Mouse (Mus musculus): ENCODE measurements around the gene Grm7. TPM values are rescaled to one million over a fixed set of nuclear protein-coding genes. Genes with fewer than 3 reads are reported as not detected.

The Grm7 gene
- polyA plus RNA-seq, 1 experiment from 2014 or later: 0.21 TPM

DNA sequence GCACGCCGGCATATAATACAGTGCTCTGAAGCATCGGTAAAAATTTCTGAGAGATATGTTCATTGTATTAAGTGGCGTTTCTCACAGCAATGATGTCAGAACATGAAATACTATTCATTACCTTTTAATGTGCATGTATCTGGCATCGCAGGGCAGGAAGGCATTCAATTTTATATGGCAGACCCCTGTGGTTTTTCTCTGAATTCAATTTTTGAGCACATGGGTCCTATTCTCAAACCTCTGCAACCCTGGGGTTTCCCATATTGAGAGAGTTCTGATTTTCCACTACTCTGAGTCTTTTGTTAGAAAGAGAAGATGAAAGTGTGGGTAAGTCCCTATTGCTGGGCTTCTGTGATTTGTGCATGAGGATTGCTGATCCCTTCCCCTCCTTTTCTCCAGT lies 110.5 kb downstream of the Grm7 start:
- DNase-seq (ENCODE audit: low spot score): no peak
- Histone ChIP-seq H3K27ac (no peak overlapping the region), H3K27me3 (ENCODE audit: insufficient read depth, poor library complexity, severe bottlenecking) (no peaks in the 10 kb centered on the region), H3K36me3 (no peaks in the 10 kb centered on the region), H3K4me3 (no peak overlapping the region), H3K4me1 (no peaks in the 10 kb centered on the region), H3K9me3 (no peaks in the 10 kb centered on the region)
- WGBS: 93% methylated on average over 5 of the region's 5 CpGs

DNA sequence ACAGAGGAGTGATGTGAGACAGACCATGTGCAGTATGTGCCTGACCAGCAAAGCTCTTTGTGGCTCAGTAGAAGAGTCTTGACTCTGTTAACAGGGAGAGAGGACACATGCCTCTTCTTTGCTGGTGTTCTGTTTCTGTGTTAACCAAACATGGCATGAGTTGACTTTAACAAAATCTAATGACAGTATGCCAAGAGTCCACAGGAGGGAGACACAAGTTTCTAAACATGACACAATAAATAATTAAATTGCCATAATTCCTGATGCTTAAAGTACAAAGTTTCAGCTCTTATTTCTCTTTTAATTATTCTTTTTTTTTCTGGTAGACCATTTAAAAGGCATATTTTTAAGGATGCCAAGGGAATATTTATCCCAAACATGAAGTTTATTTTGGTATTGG lies 124.2 kb downstream of the Grm7 start:
- no peaks in the 10 kb centered on the region for H3K36me3 ChIP-seq
- no peak overlapping the region for H3K27ac ChIP-seq
- no peaks in the 10 kb centered on the region for H3K9me3 ChIP-seq
- no peak for DNase-seq (ENCODE audit: low spot score)
- H3K27me3 ChIP-seq (ENCODE audit: insufficient read depth, poor library complexity, severe bottlenecking): no peaks in the 10 kb centered on the region
- no peaks in the 10 kb centered on the region for H3K4me1 ChIP-seq
- H3K4me3 ChIP-seq: no peak overlapping the region

DNA sequence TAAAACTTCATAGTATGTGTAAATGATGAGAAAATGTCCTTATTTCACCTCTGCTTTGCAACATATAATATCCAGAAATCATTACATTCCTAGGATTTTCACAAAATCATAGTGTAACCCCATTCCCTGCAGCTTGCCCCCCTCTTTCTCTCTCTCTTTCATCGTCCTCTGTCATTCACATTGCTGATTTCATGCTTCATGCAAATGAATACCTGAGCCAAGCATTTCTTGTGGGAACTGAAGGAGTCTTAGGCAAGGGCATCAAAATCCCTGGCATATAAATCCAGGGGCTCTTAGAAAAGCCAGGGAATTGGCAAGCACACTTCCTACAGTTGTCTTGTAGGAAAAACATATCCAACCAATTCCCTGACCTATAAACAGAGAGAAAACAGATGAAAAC lies 127.3 kb downstream of the Grm7 start:
- WGBS: 48% methylated on average over 1 of the region's 1 CpGs
- Histone ChIP-seq H3K9me3 (no peaks in the 10 kb centered on the region), H3K27ac (no peak overlapping the region), H3K4me3 (no peak overlapping the region), H3K4me1 (no peaks in the 10 kb centered on the region), H3K27me3 (ENCODE audit: insufficient read depth, poor library complexity, severe bottlenecking) (no peaks in the 10 kb centered on the region), H3K36me3 (no peaks in the 10 kb centered on the region)
- no peak for DNase-seq (ENCODE audit: low spot score)

DNA sequence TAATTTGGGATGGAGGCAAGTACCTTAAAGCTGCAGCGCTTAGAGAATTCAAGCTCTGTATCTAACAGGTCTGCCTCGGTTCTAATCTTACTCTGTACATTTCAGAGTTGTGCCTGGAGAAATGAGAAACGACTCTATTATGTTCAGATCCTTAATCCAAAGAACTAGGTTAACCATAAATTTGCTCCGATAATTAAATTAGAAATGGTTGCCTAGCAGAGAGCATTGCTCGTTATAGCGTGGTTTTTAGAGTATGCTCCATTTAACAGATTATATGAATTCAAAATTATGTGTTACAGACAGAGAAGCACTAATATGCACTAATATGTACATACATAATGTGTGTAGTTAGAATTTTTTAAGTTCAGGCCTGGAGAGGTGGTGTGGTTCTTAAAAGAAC lies 130.7 kb downstream of the Grm7 start:
- Histone ChIP-seq H3K4me3 (no peak overlapping the region), H3K27ac (no peak overlapping the region), H3K4me1 (no peaks in the 10 kb centered on the region), H3K36me3 (no peaks in the 10 kb centered on the region), H3K27me3 (ENCODE audit: insufficient read depth, poor library complexity, severe bottlenecking) (no peaks in the 10 kb centered on the region), H3K9me3 (no peaks in the 10 kb centered on the region)
- no peak for DNase-seq (ENCODE audit: low spot score)
- 84% methylated on average over 6 of the region's 6 CpGs for WGBS

- 67% methylated on average over 1 of the region's 1 CpGs for WGBS
- Histone ChIP-seq H3K4me3 (no peak overlapping the region), H3K27ac (no peak overlapping the region), H3K4me1 (no peaks in the 10 kb centered on the region), H3K36me3 (no peaks in the 10 kb centered on the region), H3K9me3 (no peaks in the 10 kb centered on the region), H3K27me3 (ENCODE audit: insufficient read depth, poor library complexity, severe bottlenecking) (no peaks in the 10 kb centered on the region)
- DNase-seq (ENCODE audit: low spot score): no peak
Measured at GRCm38 (mm10) chr6:110785497-110785928, 140.1 kb downstream of the Grm7 start.

GRCm38 (mm10) chr6:110792696-110793095 lies 147.3 kb downstream of the Grm7 start:
- H3K4me1 ChIP-seq: no peaks in the 10 kb centered on the region
- WGBS: 77% methylated on average over 2 of the region's 2 CpGs

GRCm38 (mm10) chr6:110807481-110807880 lies 162.1 kb downstream of the Grm7 start:
- no peaks in the 10 kb centered on the region for H3K9me3 ChIP-seq
- no peaks in the 10 kb centered on the region for H3K4me1 ChIP-seq
- H3K36me3 ChIP-seq: no peaks in the 10 kb centered on the region
- H3K4me3 ChIP-seq: no peak overlapping the region
- no peak for DNase-seq (ENCODE audit: low spot score)
- 69% methylated on average over 5 of the region's 5 CpGs for WGBS
- H3K27me3 ChIP-seq (ENCODE audit: insufficient read depth, poor library complexity, severe bottlenecking): no peaks in the 10 kb centered on the region
- no peak overlapping the region for H3K27ac ChIP-seq

More at GRCm38 (mm10) chr6:110792696-110793095, 147.3 kb downstream of the Grm7 start:
- H3K36me3 ChIP-seq: no peaks in the 10 kb centered on the region
- no peaks in the 10 kb centered on the region for H3K9me3 ChIP-seq
- H3K27me3 ChIP-seq (ENCODE audit: insufficient read depth, poor library complexity, severe bottlenecking): no peaks in the 10 kb centered on the region
- H3K4me3 ChIP-seq: no peak overlapping the region
- H3K27ac ChIP-seq: no peak overlapping the region
- no peak for DNase-seq (ENCODE audit: low spot score)

- WGBS: 65% methylated on average over 5 of the region's 5 CpGs
- no peaks in the 10 kb centered on the region for H3K4me1 ChIP-seq
- no peaks in the 10 kb centered on the region for H3K36me3 ChIP-seq
- no peak overlapping the region for H3K4me3 ChIP-seq
- no peak for DNase-seq (ENCODE audit: low spot score)
- no peaks in the 10 kb centered on the region for H3K27me3 ChIP-seq (ENCODE audit: insufficient read depth, poor library complexity, severe bottlenecking)
- no peaks in the 10 kb centered on the region for H3K9me3 ChIP-seq
- H3K27ac ChIP-seq: no peak overlapping the region
Measured at GRCm38 (mm10) chr6:110812214-110812613, 166.8 kb downstream of the Grm7 start.

GRCm38 (mm10) chr6:110818236-110818635 lies 172.9 kb downstream of the Grm7 start:
- H3K27ac ChIP-seq: no peak overlapping the region
- DNase-seq (ENCODE audit: low spot score): no peak
- H3K27me3 ChIP-seq (ENCODE audit: insufficient read depth, poor library complexity, severe bottlenecking): no peaks in the 10 kb centered on the region
- 82% methylated on average over 2 of the region's 2 CpGs for WGBS
- H3K36me3 ChIP-seq: no peaks in the 10 kb centered on the region
- no peaks in the 10 kb centered on the region for H3K9me3 ChIP-seq
- no peaks in the 10 kb centered on the region for H3K4me1 ChIP-seq
- H3K4me3 ChIP-seq: no peak overlapping the region

DNA sequence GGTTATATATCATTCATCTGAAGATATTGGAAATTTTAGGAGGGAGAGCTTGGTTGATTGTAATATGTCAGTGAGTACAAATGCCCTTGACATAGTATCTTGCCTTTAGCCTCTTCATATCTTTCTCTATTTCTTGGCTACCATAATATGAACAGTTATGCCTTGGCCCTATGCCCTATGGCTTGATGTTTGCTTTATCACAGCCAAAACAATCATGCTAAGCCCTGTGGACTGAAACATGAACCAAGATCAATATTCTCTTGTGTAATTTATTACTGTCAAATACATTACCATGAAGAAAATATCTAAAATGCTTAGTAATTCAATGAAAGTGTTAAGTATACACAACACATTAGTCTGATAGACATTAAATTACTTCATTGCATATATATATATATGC lies 222.9 kb downstream of the Grm7 start:
- Histone ChIP-seq H3K9me3 (no peaks in the 10 kb centered on the region), H3K4me1 (no peaks in the 10 kb centered on the region), H3K27ac (no peak overlapping the region), H3K4me3 (no peak overlapping the region), H3K36me3 (no peaks in the 10 kb centered on the region), H3K27me3 (ENCODE audit: insufficient read depth, poor library complexity, severe bottlenecking) (no peaks in the 10 kb centered on the region)
- DNase-seq (ENCODE audit: low spot score): no peak

DNA sequence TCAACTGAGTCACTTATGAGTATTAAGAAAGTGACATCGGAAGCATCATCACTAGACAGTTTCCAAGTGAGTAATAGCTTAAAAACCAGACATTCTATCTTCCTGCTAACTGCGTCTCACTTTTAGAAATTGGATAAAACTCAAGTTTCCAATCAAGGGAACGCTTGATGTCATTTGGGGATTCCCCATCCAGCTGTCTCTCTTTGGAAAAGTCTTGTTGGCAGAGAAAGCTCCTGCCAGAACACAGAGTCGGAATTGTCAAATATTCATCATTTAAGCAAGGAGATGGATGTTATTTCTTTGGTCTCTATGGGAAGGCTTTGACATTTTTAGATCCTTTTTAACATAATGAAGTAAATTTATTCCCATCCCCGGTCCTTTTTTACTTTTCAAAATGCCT lies 336.6 kb downstream of the Grm7 start:
- no peak for DNase-seq (ENCODE audit: low spot score)
- H3K4me3 ChIP-seq: no peak overlapping the region
- no peaks in the 10 kb centered on the region for H3K9me3 ChIP-seq
- H3K27ac ChIP-seq: no peak overlapping the region
- 77% methylated on average over 5 of the region's 5 CpGs for WGBS
- no peaks in the 10 kb centered on the region for H3K36me3 ChIP-seq
- no peaks in the 10 kb centered on the region for H3K4me1 ChIP-seq
- H3K27me3 ChIP-seq (ENCODE audit: insufficient read depth, poor library complexity, severe bottlenecking): no peaks in the 10 kb centered on the region

- no peaks in the 10 kb centered on the region for H3K27me3 ChIP-seq (ENCODE audit: insufficient read depth, poor library complexity, severe bottlenecking)
- H3K27ac ChIP-seq: no peak overlapping the region
- no peaks in the 10 kb centered on the region for H3K36me3 ChIP-seq
- no peak for DNase-seq (ENCODE audit: low spot score)
- no peaks in the 10 kb centered on the region for H3K9me3 ChIP-seq
- no peak overlapping the region for H3K4me3 ChIP-seq
- H3K4me1 ChIP-seq: no peaks in the 10 kb centered on the region
- 63% methylated on average over 2 of the region's 2 CpGs for WGBS
Measured at GRCm38 (mm10) chr6:111039099-111039498, 393.7 kb downstream of the Grm7 start.

GRCm38 (mm10) chr6:111045896-111046295 lies 400.5 kb downstream of the Grm7 start:
- H3K4me1 ChIP-seq: no peaks in the 10 kb centered on the region
- H3K27me3 ChIP-seq (ENCODE audit: insufficient read depth, poor library complexity, severe bottlenecking): no peaks in the 10 kb centered on the region
- no peak overlapping the region for H3K27ac ChIP-seq
- 60% methylated on average over 2 of the region's 2 CpGs for WGBS
- H3K36me3 ChIP-seq: no peaks in the 10 kb centered on the region
- no peak overlapping the region for H3K4me3 ChIP-seq
- H3K9me3 ChIP-seq: no peaks in the 10 kb centered on the region
- DNase-seq (ENCODE audit: low spot score): no peak

GRCm38 (mm10) chr6:111049247-111049646 lies 403.9 kb downstream of the Grm7 start:
- Histone ChIP-seq H3K4me1 (no peaks in the 10 kb centered on the region), H3K27ac (no peak overlapping the region), H3K36me3 (no peaks in the 10 kb centered on the region), H3K4me3 (no peak overlapping the region), H3K9me3 (no peaks in the 10 kb centered on the region), H3K27me3 (ENCODE audit: insufficient read depth, poor library complexity, severe bottlenecking) (no peaks in the 10 kb centered on the region)
- no peak for DNase-seq (ENCODE audit: low spot score)
